Mouse (Mus musculus) ovary, postnatal 10 days (tissue): ENCODE data around the gene Tmem163.

ENCODE experiments used
- DNase-seq: peaks from one replicate; pipeline ENCODE4 v3.0.0; 2022; ENCODE audit warnings: low spot score

Tmem163 gene

GRCm38 (mm10) chr1:127555822-127556485, 123.4 kb downstream of the Tmem163 start:
- no peak for DNase-seq

- no peak for DNase-seq
Observed at GRCm38 (mm10) chr1:127548078-127548477, 131.3 kb downstream of the Tmem163 start.

DNA sequence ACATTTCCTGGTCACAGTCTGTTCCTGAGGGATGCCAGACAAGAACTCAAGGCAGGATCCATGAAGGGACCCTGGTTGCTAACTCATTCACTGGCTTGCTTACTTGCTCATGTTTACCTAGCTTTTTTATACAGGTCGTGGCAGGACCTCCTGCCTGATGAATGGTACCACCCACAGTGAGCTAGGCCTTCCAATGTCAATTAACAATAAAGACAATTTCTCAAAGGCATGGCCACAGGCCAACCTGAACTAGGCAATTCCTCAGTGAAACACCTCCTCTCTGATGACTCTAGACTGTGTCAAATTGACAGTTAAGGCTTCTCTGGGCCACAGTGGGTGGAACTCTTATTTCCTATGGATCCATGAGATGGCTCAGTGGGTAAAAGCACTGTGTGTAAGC, 136.6 kb downstream of the Tmem163 start:
- DNase-seq, result no peak

DNA sequence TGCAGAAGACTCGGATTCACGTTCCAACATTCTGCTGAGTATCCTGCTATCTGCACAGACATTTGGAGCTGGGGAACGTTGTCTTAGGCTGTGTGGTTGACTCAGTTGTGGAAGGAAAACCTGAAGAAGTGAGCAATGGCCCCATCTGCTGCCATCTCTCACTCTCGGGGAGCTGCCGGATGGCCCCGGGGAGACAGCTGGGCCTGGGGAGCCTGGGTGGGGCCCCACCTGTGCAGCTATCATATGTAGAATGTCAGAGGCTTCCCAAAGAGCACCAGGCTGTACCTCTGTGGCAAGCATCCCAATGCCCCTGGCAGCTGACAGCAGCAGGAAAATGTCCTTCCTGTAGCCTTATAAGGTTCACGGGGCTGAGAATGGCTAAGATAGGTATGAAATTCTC, 137.4 kb downstream of the Tmem163 start:
- DNase-seq, result no peak

- no peak for DNase-seq
Observed at GRCm38 (mm10) chr1:127541522-127541921, 137.8 kb downstream of the Tmem163 start.

DNA sequence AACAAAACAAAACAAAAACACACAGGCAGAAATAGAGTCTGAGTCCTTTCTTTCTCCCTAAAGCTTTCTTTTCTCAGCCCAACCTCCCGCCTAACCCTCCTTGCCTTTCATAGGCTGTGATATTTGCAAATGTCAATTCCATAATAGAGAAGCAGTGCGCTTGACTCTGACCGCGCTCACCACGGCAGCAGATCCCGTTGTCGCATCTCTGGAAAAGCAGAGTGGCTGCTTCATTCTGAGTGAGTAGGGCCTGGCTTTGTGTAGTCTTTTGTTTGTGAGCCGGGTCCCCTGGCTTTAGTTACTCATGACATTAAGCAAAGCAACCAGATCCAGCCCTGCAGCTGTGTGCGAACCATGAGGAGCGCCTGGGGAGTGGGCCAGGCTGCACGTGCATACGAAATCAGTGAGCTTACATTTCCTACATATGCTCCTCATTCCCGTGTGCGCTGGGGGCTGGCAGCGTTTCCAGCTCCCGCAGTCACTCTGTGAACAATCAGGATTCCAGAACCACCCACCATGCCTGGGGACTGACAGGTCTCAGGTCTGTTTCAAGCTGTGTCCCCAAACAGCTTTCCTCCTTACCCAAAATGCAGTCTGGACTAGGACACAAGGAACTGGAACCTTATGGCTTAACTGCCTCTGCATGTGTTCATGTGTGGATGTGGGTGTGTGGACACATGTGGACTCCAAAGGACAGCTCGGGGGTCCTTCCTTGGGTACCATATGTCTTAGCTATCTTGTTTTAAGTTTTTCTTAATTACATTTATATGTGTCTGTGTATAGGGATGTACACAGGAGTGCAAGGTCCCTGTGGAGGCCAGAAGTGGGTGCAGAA, 141.9 kb downstream of the Tmem163 start:
- no peak for DNase-seq

DNA sequence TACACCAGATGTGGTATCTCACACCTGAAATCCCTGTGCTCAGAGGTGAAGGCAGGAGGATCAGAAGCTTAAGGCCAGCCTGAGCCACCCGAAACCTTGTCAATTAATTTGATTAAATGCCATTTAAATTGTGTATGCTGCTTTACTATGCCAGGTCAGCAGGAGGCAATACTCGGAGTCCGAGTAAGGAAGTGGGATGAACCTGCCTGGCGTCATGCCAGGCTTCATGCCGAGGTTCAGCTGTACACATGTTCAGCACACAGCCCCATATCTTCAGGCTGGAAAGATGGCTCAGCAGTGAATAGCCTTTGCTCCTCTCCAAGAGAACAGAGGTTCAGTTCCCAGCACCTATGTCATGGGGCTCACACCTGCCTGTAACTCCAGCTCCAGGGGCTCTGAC, 142.9 kb downstream of the Tmem163 start:
- no peak for DNase-seq

GRCm38 (mm10) chr1:127531723-127532122, 147.6 kb downstream of the Tmem163 start:
- DNase-seq, result no peak

- DNase-seq, result no peak
Observed at GRCm38 (mm10) chr1:127530849-127531580, 148.3 kb downstream of the Tmem163 start.

DNA sequence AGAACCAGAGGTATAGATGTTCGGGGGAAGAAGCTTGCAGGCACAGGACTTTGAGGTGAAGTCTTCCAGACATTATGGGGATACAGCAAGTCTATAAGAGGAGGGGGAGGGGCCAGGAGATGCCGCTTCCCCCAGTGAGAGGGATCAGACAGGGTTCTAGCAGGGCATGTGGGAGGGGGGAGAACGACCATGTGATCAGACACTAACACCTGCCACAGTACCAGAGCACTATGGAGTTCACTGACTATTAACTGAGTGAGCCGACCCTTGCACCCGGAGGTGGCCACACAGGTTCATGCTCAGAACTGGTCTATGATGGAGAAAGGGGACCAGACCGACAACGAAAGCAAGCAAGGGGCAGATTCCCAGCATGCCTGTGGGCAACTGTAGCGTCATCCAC, 156.0 kb downstream of the Tmem163 start:
- DNase-seq, result no peak

DNA sequence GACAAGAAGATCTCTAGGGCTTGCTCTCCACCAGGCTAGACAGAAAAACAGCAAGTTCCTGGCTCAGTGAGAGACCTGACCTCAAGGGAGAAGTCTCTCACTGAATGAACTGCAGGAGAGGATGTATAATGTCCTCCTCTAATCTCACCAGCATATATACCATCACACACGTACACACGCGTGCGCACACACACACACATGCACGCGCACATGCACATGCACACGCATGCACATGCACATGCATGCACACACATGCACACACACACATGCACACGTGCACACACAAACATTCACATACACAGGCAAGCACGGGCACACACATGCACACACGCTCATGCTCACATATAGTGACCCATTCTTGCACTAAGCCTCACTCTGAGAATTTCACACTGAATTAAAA, 164.5 kb downstream of the Tmem163 start:
- DNase-seq, result no peak

DNA sequence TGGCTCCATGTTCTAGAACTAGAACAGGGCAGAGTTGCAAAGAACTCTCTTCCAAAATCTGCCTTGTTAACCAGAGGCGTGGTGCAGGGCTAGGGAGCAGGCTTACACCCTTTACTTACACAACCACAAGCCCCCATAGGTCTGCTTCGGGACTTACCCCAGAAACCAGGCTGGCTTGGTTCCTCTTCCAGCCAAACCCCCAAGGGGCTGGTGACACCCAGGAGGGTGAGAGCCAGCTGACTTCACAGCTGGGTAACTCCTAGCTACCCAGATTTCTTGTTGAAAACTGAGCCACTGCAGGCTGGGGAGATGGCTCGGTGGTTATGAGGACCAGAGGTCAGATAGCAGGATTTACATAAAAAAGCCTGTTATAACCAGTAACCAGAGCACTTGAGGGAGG, 164.9 kb downstream of the Tmem163 start:
- DNase-seq, result no peak

DNA sequence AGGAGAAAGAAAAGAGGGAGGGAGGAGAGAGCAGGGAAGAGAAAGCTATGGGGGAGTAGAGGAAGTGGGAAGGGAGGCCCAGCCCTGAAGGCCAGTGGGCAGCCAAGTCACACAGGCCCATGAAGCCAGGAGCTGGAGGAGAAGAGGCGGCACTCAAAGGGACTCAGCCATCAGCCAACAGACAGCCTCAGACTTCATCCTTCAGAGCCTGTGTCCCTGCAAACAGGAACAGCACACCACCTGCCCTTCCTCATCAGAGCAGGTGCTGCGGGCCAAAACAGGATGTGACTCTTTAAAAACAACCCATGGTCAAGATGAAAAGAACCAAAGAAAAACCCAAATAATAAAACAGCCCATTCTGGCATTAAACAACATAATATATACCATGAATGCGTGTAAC, 165.7 kb downstream of the Tmem163 start:
- DNase-seq, result no peak

DNA sequence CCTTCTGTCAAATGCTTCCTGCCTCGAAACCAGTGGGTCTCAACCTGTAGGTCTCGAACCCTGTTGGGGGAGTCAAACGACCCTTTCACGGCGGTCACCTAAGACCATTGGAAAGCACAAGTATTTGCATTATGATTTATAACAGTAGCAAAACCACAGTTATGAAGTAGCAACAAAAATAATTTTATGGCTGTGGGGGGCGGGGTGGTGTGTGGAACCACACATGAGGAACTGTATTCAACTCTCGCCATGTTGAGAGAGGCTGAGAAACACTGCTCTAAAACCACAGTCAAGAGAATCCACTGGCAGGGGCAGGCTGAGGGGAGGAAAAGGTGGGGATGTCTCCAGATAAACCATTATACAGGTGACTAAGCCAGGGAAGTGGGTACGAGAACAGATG, 166.2 kb downstream of the Tmem163 start:
- no peak for DNase-seq

GRCm38 (mm10) chr1:127512709-127513108, 166.6 kb downstream of the Tmem163 start:
- no peak for DNase-seq

DNA sequence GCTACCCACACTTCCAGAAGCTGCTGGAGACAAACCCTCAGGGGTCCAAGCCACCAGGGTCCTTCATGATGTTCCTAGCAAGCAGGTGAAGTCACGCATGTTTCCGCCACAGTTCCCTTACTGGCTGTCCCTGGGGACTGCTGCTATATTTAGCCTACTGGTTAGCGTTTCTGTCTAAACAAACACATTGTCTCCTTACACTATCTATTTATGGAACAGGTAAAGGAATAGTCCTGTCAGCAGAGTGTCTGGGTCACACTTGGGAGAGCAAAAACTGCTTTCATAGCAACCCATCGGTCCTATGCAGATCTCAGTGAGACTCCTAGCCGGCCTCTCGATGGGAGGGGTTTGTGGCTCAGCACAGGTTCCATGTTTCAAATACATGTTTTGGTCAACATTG, 168.0 kb downstream of the Tmem163 start:
- DNase-seq, result no peak

GRCm38 (mm10) chr1:127508921-127509320, 170.4 kb downstream of the Tmem163 start:
- no peak for DNase-seq

DNA sequence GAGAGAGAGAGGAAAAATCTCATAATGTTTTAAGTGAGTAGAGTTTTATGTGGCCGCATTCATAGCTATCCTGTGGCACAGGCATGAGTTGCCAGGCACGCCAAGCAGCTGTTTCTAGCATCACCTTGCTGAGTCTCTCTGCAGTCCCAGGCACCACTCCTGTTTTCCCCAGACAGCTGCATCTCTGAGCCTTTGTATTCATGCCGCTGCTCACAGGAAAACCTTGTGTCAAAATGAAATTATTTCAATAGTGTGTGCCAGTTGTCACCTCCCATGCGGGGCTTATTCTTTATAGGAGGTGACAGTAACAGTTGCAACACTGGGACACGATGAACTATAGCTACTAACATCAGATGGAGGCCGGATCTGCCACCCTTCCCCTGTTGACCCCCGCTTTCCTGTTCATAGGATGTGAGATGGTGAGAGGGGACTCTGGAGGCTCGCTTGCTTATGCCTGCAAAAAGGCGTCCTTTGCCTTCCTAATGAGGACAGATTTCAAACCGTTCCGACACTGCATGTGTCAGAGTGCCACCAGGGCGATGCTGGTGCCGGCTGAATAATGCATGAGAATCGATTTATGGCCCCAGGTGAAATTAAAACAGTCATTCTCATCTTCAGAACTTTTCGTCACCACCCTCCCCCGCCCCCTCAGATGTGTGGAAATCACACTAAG, 171.1 kb downstream of the Tmem163 start:
- no peak for DNase-seq

- no peak for DNase-seq
Observed at GRCm38 (mm10) chr1:127507042-127507650, 172.2 kb downstream of the Tmem163 start.

- DNase-seq, result no peak
Observed at GRCm38 (mm10) chr1:127500701-127501100, 178.6 kb downstream of the Tmem163 start.

DNA sequence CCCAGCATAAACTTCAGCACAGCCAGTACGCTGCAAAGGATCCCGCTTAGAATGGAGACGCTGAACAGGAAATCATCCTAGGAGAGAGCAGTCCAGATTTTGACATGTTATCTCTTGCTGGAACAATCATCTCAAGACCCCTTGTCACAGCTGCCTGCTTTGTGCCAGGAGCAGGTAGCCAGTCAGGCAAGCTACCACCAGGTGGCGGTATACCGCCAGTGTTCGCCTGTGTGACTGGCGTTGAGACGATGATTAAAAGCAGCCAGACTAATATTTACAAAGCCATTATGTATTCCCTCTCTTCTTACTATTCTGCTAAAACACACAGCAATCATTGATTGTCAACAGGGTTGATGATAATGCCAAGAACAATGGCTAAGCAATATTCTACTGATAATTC, 179.1 kb downstream of the Tmem163 start:
- peak; percentile 52 for DNase-seq

DNA sequence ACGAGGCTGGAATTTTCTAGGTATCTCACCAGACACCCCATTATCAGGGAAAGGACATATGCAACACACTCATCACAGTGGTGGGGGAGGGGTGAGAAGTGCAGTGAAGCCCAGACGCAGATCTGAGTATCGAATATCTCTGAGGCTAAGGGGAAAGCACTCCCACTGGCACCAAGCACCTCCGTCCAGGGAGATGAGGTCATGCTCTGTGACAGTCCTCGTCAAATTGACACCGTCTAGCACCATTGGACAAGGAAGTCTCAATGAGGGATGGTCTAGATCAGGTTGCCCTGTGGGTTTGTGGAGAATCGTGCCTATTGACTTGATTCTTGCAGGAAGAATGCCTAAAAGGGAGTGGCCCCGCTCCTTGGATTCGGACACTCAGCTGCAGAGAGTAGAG, 180.6 kb downstream of the Tmem163 start:
- no peak for DNase-seq
